Mouse (Mus musculus) midbrain, embryonic 16.5 days (tissue): ENCODE results near the gene Srms. TPM values are rescaled to one million over a fixed set of nuclear protein-coding genes. Genes with fewer than 3 reads are reported as not detected.

Experiments
- ATAC-seq: fragments of 200-750 bp; cut with Nextera tagmentation; 2 replicates; pipeline ENCODE4 v1.8.0; 2017; ENCODE audit warnings: moderate TSS enrichment
- H3K27ac ChIP-seq: fragments of 300-500 bp; sonication (generic); 2 replicates; pipeline ENCODE4 v1.5.1; 2014; ENCODE audit warnings: mild to moderate bottlenecking, low read length, mixed read lengths
- H3K27me3 ChIP-seq: fragments of 300-500 bp; sonication (generic); 2 replicates; pipeline ENCODE4 v1.6.1; 2014; ENCODE audit warnings: low read depth, low read length, mixed read lengths; ENCODE audit not compliant: control insufficient read depth, insufficient read depth
- H3K36me3 ChIP-seq: fragments of 300-500 bp; sonication (generic); 2 replicates; pipeline ENCODE4 v1.6.1; 2014; ENCODE audit warnings: mild to moderate bottlenecking, low read length, moderate library complexity, mixed read lengths; ENCODE audit not compliant: control insufficient read depth, insufficient read depth
- H3K4me1 ChIP-seq: fragments of 300-500 bp; sonication (generic); 2 replicates; pipeline ENCODE4 v1.6.1; 2014; ENCODE audit warnings: mild to moderate bottlenecking, low read length, mixed read lengths; ENCODE audit not compliant: control insufficient read depth, insufficient read depth
- H3K4me2 ChIP-seq: fragments of 300-500 bp; sonication (generic); 2 replicates; pipeline ENCODE4 v1.6.1; 2014; ENCODE audit warnings: mild to moderate bottlenecking, low read length, mixed read lengths
- H3K4me3 ChIP-seq: fragments of 300-500 bp; sonication (generic); 2 replicates; pipeline ENCODE4 v1.5.1; 2014; ENCODE audit warnings: low read depth, mild to moderate bottlenecking, low read length, moderate library complexity, mixed read lengths
- H3K9ac ChIP-seq: fragments of 300-500 bp; sonication (generic); 2 replicates; pipeline ENCODE4 v1.6.1; 2014; ENCODE audit warnings: low read depth, low read length, mixed read lengths
- H3K9me3 ChIP-seq: fragments of 300-500 bp; sonication (generic); replicated peaks from 2 replicates; pipeline ENCODE4 v1.6.1; 2014; ENCODE audit warnings: mild to moderate bottlenecking, low read length, mixed read lengths; ENCODE audit not compliant: control insufficient read depth, poor library complexity, severe bottlenecking
- WGBS: fragments of 180-500 bp; shearing (Covaris S2); extraction: QIAGEN DNeasy Blood & Tissue Kit; methylation state at CpG from one replicate; pipeline ENCODE4 v1.1.7; 2014; 5-methylcytosine and 5-hydroxymethylcytosine counted together
- polyA plus RNA-seq: library from polyadenylated mRNA; unstranded; fragments of >200 nt; fragmentation: Nextera tagmentation; extraction: Ambion mirVana; gene quantifications from 2 replicates; pipeline ENCODE4 v1.2.1, GENCODE M21; 2015

Srms gene
- polyA plus RNA-seq, 1 experiment from 2014 or later: 0.20 TPM

DNA sequence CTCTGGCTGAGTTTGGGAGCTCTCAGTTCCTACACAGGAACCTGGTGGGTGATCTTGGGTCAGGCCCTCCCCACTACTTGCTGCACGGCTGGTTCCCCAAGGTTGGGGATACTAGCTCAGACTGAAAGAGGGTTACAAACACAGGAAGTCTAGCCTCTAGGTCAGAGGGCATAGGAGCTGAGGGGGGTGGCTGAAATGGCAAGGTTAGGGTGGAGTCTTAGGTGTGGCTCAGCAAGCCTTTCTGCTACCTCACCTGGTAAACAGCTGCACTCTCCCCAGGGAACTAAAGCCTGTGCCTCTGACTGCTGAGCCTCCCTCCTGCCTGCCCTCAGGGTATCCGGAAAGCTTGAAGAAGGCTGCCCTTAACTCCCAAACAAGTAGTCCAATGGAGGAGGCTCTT is 24.3 kb downstream of the Srms start:
- Histone ChIP-seq H3K9ac (peak overlapping the region; percentile 36; the same call in 1 of the 2 replicates), H3K36me3 (no peaks in the 10 kb centered on the region), H3K4me3 (peak overlapping the region; percentile 79), H3K4me2 (peak overlapping the region; percentile 63), H3K9me3 (no peaks in the 10 kb centered on the region), H3K4me1 (peaks cover 10% of the 10 kb centered on the region), H3K27me3 (no peaks in the 10 kb centered on the region), H3K27ac (peak overlapping the region; percentile 17; the same call in 1 of the 2 replicates)
- ATAC-seq: no peak
- WGBS: 92% methylated on average over 2 of the region's 2 CpGs

- no peaks in the 10 kb centered on the region for H3K9me3 ChIP-seq
- no peaks in the 10 kb centered on the region for H3K27me3 ChIP-seq
- H3K4me3 ChIP-seq: peak within 1 kb of the TSS; percentile 79
- H3K27ac ChIP-seq: peak within 1 kb of the TSS; percentile 96
- WGBS: under 1% methylated on average over 64 of the region's 64 CpGs
- peak within 1 kb of the TSS; percentile 63 for H3K4me2 ChIP-seq
- peak; percentile 92 for ATAC-seq
- no peaks in the 10 kb centered on the region for H3K36me3 ChIP-seq
- peaks cover 10% of the 10 kb centered on the region for H3K4me1 ChIP-seq
- peak within 1 kb of the TSS; percentile 96 for H3K9ac ChIP-seq
Observed at GRCm38 (mm10) chr2:181187121-181188000, 25.6 kb downstream of the Srms start, which contains the start of gene Ppdpf. TSS of gene Ppdpf (plus strand) at chr2:181187247.

DNA sequence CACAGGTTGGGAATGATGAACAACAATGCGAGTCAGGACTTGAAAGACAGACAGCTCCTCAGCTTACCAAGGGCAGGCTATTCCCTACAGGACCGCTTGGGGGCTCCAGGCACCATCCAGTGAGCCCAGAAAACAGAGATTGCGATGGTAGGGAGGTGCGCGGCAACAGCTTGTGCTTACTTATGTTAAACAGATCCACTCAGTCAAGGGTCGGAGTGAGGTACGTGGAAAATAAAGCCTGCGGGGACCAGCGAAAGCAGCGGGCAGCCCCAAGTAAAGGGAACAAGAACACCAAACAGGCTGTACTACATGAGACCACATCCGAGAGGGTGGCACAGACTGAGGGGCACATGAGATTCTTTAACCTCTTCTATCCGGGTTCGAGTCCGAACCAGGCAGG is 26.4 kb downstream of the Srms start:
- WGBS: 0% methylated on average over 14 of the region's 14 CpGs
- Histone ChIP-seq H3K4me2 (peak overlapping the region; percentile 63), H3K4me3 (peak overlapping the region; percentile 79), H3K9me3 (no peaks in the 10 kb centered on the region), H3K27me3 (no peaks in the 10 kb centered on the region), H3K36me3 (no peaks in the 10 kb centered on the region), H3K4me1 (peaks cover 10% of the 10 kb centered on the region), H3K9ac (peak overlapping the region; percentile 96), H3K27ac (peak overlapping the region; percentile 96)
- ATAC-seq: peak; percentile 90

DNA sequence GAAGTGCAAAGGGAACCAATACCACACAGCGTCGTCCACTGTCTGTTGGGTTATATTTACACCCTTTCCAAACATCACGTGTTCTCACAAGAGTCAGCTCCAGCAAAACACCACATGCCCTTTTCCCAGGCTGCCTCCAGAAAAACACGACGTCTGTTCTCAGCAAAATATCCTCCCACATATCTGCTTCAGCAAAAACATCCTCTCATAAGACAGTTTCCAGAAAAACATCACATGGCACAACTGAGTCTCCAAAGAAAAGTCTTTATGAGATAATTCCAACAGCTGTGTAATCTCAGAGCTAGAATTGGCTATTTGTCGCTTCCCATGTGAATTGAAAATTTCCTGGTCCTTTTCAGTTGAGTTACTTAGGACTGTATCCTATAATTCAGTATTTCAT is 32.1 kb downstream of the Srms start:
- Histone ChIP-seq H3K36me3 (no peaks in the 10 kb centered on the region), H3K4me2 (no peak overlapping the region), H3K4me1 (no peaks in the 10 kb centered on the region), H3K27ac (no peak overlapping the region), H3K27me3 (no peaks in the 10 kb centered on the region), H3K9me3 (no peaks in the 10 kb centered on the region), H3K4me3 (no peak overlapping the region), H3K9ac (no peak overlapping the region)
- no peak for ATAC-seq
- 86% methylated on average over 6 of the region's 6 CpGs for WGBS

DNA sequence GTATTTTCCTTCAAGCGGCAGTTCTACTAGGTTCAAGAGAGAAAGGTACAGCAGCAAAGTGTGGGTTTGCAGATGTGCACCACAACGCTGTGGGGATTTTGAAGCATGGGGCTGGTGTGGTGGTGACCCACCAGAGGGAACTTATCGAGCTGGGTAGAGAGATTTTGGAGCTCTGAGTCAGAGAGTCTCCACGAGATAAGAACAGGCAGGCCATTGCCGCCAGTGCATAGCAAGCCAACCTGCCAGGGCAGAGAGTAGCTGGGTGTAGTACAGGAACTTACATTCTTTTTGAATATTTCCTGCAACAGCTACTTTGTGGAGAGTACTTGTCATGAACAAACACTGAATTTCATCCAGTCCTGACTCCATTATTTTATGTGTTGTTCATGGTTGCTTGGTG is 34.5 kb downstream of the Srms start:
- Histone ChIP-seq H3K36me3 (no peaks in the 10 kb centered on the region), H3K27me3 (no peaks in the 10 kb centered on the region), H3K4me2 (no peak overlapping the region), H3K27ac (no peak overlapping the region), H3K9ac (no peak overlapping the region), H3K9me3 (no peaks in the 10 kb centered on the region), H3K4me1 (no peaks in the 10 kb centered on the region), H3K4me3 (no peak overlapping the region)
- ATAC-seq: no peak
- WGBS: 86% methylated on average over 5 of the region's 5 CpGs

GRCm38 (mm10) chr2:181178015-181178414 is 35.0 kb downstream of the Srms start:
- H3K27me3 ChIP-seq: no peaks in the 10 kb centered on the region
- no peak overlapping the region for H3K4me3 ChIP-seq
- H3K9ac ChIP-seq: no peak overlapping the region
- ATAC-seq: no peak
- H3K27ac ChIP-seq: no peak overlapping the region
- H3K4me2 ChIP-seq: no peak overlapping the region
- H3K36me3 ChIP-seq: no peaks in the 10 kb centered on the region
- H3K9me3 ChIP-seq: no peaks in the 10 kb centered on the region
- 78% methylated on average over 3 of the region's 3 CpGs for WGBS
- H3K4me1 ChIP-seq: no peaks in the 10 kb centered on the region

DNA sequence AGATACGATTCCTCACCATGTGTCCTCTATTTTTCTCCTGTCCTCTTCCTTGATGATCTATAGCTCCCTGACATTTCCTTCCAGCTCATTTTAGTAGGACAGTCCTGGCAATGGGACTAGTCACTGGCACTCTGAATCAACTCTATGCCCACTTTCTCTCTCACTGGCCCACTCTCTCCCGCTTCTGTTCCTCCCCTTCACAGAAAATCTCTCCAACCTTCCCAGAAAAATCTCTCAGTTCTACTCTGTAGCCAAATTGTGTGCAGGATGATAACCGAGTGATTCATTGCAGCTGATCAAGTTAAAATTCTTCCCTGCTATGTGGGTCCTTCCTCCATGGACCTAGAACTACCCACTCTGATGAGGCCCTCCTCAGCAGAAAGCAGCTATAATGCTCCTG is 38.3 kb downstream of the Srms start:
- WGBS: 92% methylated on average over 3 of the region's 3 CpGs
- ATAC-seq: no peak

DNA sequence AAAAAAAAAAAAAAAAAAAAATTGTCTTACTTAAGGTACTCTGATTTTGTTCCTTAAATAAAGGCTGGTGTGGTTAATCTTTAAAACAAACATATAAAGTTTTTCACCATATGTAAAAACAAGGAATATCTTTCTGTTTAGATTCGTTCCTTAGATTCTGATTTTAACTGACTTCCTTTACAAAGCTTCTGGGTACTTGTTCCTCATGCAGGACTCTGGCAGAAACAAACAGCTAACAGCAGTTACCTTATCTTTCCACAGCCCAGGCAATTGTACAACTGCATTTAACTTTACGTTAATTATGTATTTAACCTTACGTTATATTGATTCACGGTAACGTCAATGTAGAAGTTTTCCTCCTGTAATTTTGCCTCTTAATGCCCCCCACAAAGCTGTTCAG is 46.5 kb downstream of the Srms start:
- Histone ChIP-seq H3K4me1 (no peaks in the 10 kb centered on the region), H3K36me3 (no peaks in the 10 kb centered on the region), H3K4me2 (no peak overlapping the region), H3K9ac (no peak overlapping the region), H3K4me3 (no peak overlapping the region), H3K27ac (no peak overlapping the region), H3K27me3 (no peaks in the 10 kb centered on the region), H3K9me3 (no peaks in the 10 kb centered on the region)
- WGBS: 85% methylated on average over 5 of the region's 5 CpGs
- no peak for ATAC-seq

More for the DNA sequence above, 38.3 kb downstream of the Srms start:
- Histone ChIP-seq H3K4me1 (no peaks in the 10 kb centered on the region), H3K9me3 (no peaks in the 10 kb centered on the region), H3K4me3 (no peak overlapping the region), H3K27me3 (no peaks in the 10 kb centered on the region), H3K27ac (no peak overlapping the region), H3K9ac (no peak overlapping the region), H3K36me3 (no peaks in the 10 kb centered on the region), H3K4me2 (no peak overlapping the region)

DNA sequence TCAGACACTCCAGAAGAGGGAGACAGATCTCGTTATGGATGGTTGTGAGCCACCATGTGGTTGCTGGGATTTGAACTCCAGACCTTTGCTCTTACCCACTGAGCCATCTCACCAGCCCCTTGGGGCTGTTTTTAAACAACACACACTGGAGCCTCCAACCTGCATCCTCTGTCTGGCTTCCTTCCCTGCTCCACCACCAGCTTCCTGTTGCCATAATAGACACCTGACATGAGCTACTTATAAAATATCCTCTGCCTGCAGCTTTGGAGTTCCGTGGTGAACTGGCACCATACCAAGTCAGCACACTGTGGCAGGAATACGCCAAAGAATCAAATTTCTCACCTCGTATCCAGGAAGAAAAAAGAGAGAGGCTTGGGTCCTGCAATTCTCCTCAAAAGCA is 52.2 kb downstream of the Srms start:
- H3K36me3 ChIP-seq: no peaks in the 10 kb centered on the region
- H3K27ac ChIP-seq: no peak overlapping the region
- no peak overlapping the region for H3K9ac ChIP-seq
- no peak overlapping the region for H3K4me2 ChIP-seq
- H3K4me1 ChIP-seq: peaks cover 30% of the 10 kb centered on the region
- H3K9me3 ChIP-seq: no peaks in the 10 kb centered on the region
- no peak overlapping the region for H3K4me3 ChIP-seq
- ATAC-seq: no peak
- H3K27me3 ChIP-seq: no peaks in the 10 kb centered on the region
- 73% methylated on average over 4 of the region's 4 CpGs for WGBS
